Mouse (Mus musculus): Measurements from ENCODE around the gene Cmtr2. TPM values are rescaled to one million over a fixed set of nuclear protein-coding genes. Genes with fewer than 3 reads are reported as not detected.

The Cmtr2 gene
- total RNA-seq (2021), result 10 to 100 TPM in 1 of 2 experiments, 1 to 10 TPM in 1; 9.8 to 11.6 TPM
- long read RNA-seq, experiment 1, partial matches to known transcripts, result 0 of 3 reads
- long read RNA-seq, experiment 1, other reads (novel, unspliced or antisense), result 0 of 3 reads
- long read RNA-seq, experiment 2, partial matches to known transcripts, result 0 of 1 reads
- long read RNA-seq, experiment 2, other reads (novel, unspliced or antisense), result 0 of 1 reads

GRCm38 (mm10) chr8:110215365-110215764 is at the start of gene Cmtr2:
TSS of gene Cmtr2 (plus strand) at chr8:110215665.
- DNase-seq, result no peak

- DNase-seq, result no peak
Observed at GRCm38 (mm10) chr8:110166270-110166669, 49.2 kb upstream of the Cmtr2 start.

GRCm38 (mm10) chr8:110168046-110168445 is 47.4 kb upstream of the Cmtr2 start, which contains the start of gene Calb2:
TSS of gene Calb2 (minus strand) at chr8:110168210.
- DNase-seq, result peak; percentile 40 to 64

- DNase-seq, result no peak
Observed at GRCm38 (mm10) chr8:110172161-110172560, 43.3 kb upstream of the Cmtr2 start.

GRCm38 (mm10) chr8:110174826-110175225 is 40.6 kb upstream of the Cmtr2 start:
- DNase-seq, result no peak

- no peak for DNase-seq
Observed at GRCm38 (mm10) chr8:110177359-110178155, 37.9 kb upstream of the Cmtr2 start.

- DNase-seq, result no peak
Observed at GRCm38 (mm10) chr8:110182735-110183367, 32.6 kb upstream of the Cmtr2 start.

GRCm38 (mm10) chr8:110183748-110184147 is 31.7 kb upstream of the Cmtr2 start:
- peak in 1 of 2 experiments; percentile 6 for DNase-seq

GRCm38 (mm10) chr8:110185538-110185937 is 29.9 kb upstream of the Cmtr2 start:
- DNase-seq, result no peak

- no peak for DNase-seq
Observed at GRCm38 (mm10) chr8:110188961-110189750, 26.3 kb upstream of the Cmtr2 start.

GRCm38 (mm10) chr8:110196678-110197077 is 18.8 kb upstream of the Cmtr2 start:
- DNase-seq, result peak; percentile 67 to 71

GRCm38 (mm10) chr8:110201806-110202205 is 13.7 kb upstream of the Cmtr2 start:
- DNase-seq, result peak in 1 of 2 experiments; percentile 6

- DNase-seq, result no peak
Observed at GRCm38 (mm10) chr8:110216253-110216652, 788 bp downstream of the Cmtr2 start.

- DNase-seq, result no peak
Observed at GRCm38 (mm10) chr8:110217198-110217597, 1.7 kb downstream of the Cmtr2 start.

GRCm38 (mm10) chr8:110217681-110218131 is 2.2 kb downstream of the Cmtr2 start:
- DNase-seq, result peak; percentile 100

GRCm38 (mm10) chr8:110218511-110218910 is 3.0 kb downstream of the Cmtr2 start:
- no peak for DNase-seq

- DNase-seq, result peak; percentile 43 to 55
Observed at GRCm38 (mm10) chr8:110220936-110221335, 5.5 kb downstream of the Cmtr2 start.

GRCm38 (mm10) chr8:110230803-110231202 is 15.3 kb downstream of the Cmtr2 start:
- no peak for DNase-seq

GRCm38 (mm10) chr8:110242278-110243177 is 27.1 kb downstream of the Cmtr2 start:
- DNase-seq, result no peak

- DNase-seq, result no peak
Observed at GRCm38 (mm10) chr8:110244566-110244965, 29.1 kb downstream of the Cmtr2 start.

- DNase-seq, result no peak
Observed at GRCm38 (mm10) chr8:110247238-110247637, 31.8 kb downstream of the Cmtr2 start.
